Mouse (Mus musculus) lung, embryonic 15.5 days (tissue): ENCODE results near the gene Shld2. TPM values are rescaled to one million over a fixed set of nuclear protein-coding genes. Genes with fewer than 3 reads are reported as not detected.

Source experiments
- ATAC-seq: fragments of 200-750 bp; cut with Nextera tagmentation; 2 replicates; pipeline ENCODE4 v1.8.0; 2017; ENCODE audit warnings: moderate number of reproducible peaks, borderline replicate concordance; ENCODE audit not compliant: low FRiP score, low TSS enrichment; ENCODE audit errors: extremely low read depth
- H3K27ac ChIP-seq: fragments of 300-500 bp; sonication (generic); 2 replicates; pipeline ENCODE4 v1.5.1; 2015; ENCODE audit warnings: moderate library complexity, mild to moderate bottlenecking, inconsistent platforms
- H3K27me3 ChIP-seq: fragments of 300-500 bp; sonication (generic); 2 replicates; pipeline ENCODE4 v1.6.1; 2015; ENCODE audit warnings: inconsistent platforms
- H3K36me3 ChIP-seq: fragments of 300-500 bp; sonication (generic); 2 replicates; pipeline ENCODE4 v1.6.1; 2015; ENCODE audit warnings: inconsistent platforms
- H3K4me1 ChIP-seq: fragments of 300-500 bp; sonication (generic); 2 replicates; pipeline ENCODE4 v1.6.1; 2015; ENCODE audit warnings: inconsistent platforms
- H3K4me2 ChIP-seq: fragments of 300-500 bp; sonication (generic); 2 replicates; pipeline ENCODE4 v1.6.1; 2015; ENCODE audit warnings: inconsistent platforms, mild to moderate bottlenecking, moderate library complexity
- H3K4me3 ChIP-seq: fragments of 300-500 bp; sonication (generic); 2 replicates; pipeline ENCODE4 v1.5.1; 2015; ENCODE audit warnings: mild to moderate bottlenecking, inconsistent platforms
- H3K9ac ChIP-seq: fragments of 300-500 bp; sonication (generic); 2 replicates; pipeline ENCODE4 v1.6.1; 2015; ENCODE audit warnings: inconsistent platforms
- H3K9me3 ChIP-seq: fragments of 300-500 bp; sonication (generic); 2 replicates; pipeline ENCODE4 v1.6.1; 2016; ENCODE audit warnings: inconsistent platforms
- WGBS: fragments of 180-500 bp; shearing (Covaris S2); methylation state at CpG from one replicate; pipeline ENCODE4 v1.1.7; 2015; 5-methylcytosine and 5-hydroxymethylcytosine counted together
- polyA plus RNA-seq: library from polyadenylated mRNA; unstranded; fragments of >200 nt; fragmentation: Nextera tagmentation; extraction: Ambion mirVana; gene quantifications from 2 replicates; pipeline ENCODE4 v1.2.1, GENCODE M21; 2015

Shld2 gene
- polyA plus RNA-seq, 1 experiment from 2014 or later, result 12.6 TPM

GRCm38 (mm10) chr14:34298871-34299700 lies 11.2 kb downstream of the Shld2 start:
- 46% methylated on average over 11 of the region's 11 CpGs for WGBS
- no peak overlapping the region for H3K27ac ChIP-seq
- H3K27me3 ChIP-seq, result no peaks in the 10 kb centered on the region
- H3K36me3 ChIP-seq, result no peaks in the 10 kb centered on the region
- no peaks in the 10 kb centered on the region for H3K9me3 ChIP-seq
- ATAC-seq, result no peak
- peaks cover 6% of the 10 kb centered on the region for H3K4me1 ChIP-seq
- no peak overlapping the region for H3K4me3 ChIP-seq
- H3K9ac ChIP-seq, result no peak overlapping the region
- H3K4me2 ChIP-seq, result no peak overlapping the region

DNA sequence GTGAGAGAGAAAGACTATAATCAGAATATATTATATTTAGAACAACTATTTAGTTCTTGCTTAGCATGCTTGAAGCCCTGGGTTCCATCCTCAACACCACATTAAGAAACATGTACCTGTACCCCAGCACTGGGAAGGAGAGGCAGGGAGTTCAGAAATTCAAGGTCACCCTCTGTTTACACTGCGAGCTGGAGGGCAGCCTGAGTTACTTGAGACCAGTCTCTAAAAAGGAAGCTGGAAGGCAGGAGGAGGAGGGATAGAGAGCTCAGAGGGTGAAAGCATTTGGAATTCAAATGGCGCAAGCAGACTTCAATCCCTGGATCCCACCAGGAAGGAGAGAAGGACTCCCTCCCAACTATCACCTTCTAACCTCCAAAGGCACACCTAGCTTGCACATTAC lies 12.7 kb downstream of the Shld2 start:
- H3K4me3 ChIP-seq, result no peak overlapping the region
- no peaks in the 10 kb centered on the region for H3K9me3 ChIP-seq
- H3K4me2 ChIP-seq, result no peak overlapping the region
- no peaks in the 10 kb centered on the region for H3K27me3 ChIP-seq
- H3K9ac ChIP-seq, result no peak overlapping the region
- H3K4me1 ChIP-seq, result peaks cover 6% of the 10 kb centered on the region
- no peak for ATAC-seq
- H3K36me3 ChIP-seq, result no peaks in the 10 kb centered on the region
- H3K27ac ChIP-seq, result no peak overlapping the region
- 33% methylated on average over 2 of the region's 2 CpGs for WGBS

GRCm38 (mm10) chr14:34297038-34297437 lies 13.3 kb downstream of the Shld2 start:
- WGBS, result 50% methylated on average over 4 of the region's 4 CpGs
- no peaks in the 10 kb centered on the region for H3K27me3 ChIP-seq
- ATAC-seq, result no peak
- H3K36me3 ChIP-seq, result no peaks in the 10 kb centered on the region
- no peak overlapping the region for H3K4me2 ChIP-seq
- no peaks in the 10 kb centered on the region for H3K9me3 ChIP-seq
- no peak overlapping the region for H3K9ac ChIP-seq
- no peak overlapping the region for H3K4me3 ChIP-seq
- H3K27ac ChIP-seq, result no peak overlapping the region
- peaks cover 6% of the 10 kb centered on the region for H3K4me1 ChIP-seq

- Histone ChIP-seq H3K27me3 (no peaks in the 10 kb centered on the region), H3K27ac (no peak overlapping the region), H3K9me3 (no peaks in the 10 kb centered on the region), H3K4me3 (no peak overlapping the region), H3K9ac (no peak overlapping the region), H3K4me1 (peaks cover 6% of the 10 kb centered on the region), H3K36me3 (no peaks in the 10 kb centered on the region), H3K4me2 (no peak overlapping the region)
- WGBS, result 81% methylated on average over 7 of the region's 7 CpGs
- no peak for ATAC-seq
These were observed 13.9 kb downstream of the Shld2 start for GRCm38 (mm10) chr14:34296350-34296749.

GRCm38 (mm10) chr14:34293641-34294040 lies 16.7 kb downstream of the Shld2 start:
- 85% methylated on average over 3 of the region's 3 CpGs for WGBS
- Histone ChIP-seq H3K4me2 (no peak overlapping the region), H3K9ac (no peak overlapping the region), H3K36me3 (no peaks in the 10 kb centered on the region), H3K27ac (no peak overlapping the region), H3K27me3 (no peaks in the 10 kb centered on the region), H3K4me3 (no peak overlapping the region), H3K9me3 (no peaks in the 10 kb centered on the region), H3K4me1 (peaks cover 6% of the 10 kb centered on the region)
- no peak for ATAC-seq

DNA sequence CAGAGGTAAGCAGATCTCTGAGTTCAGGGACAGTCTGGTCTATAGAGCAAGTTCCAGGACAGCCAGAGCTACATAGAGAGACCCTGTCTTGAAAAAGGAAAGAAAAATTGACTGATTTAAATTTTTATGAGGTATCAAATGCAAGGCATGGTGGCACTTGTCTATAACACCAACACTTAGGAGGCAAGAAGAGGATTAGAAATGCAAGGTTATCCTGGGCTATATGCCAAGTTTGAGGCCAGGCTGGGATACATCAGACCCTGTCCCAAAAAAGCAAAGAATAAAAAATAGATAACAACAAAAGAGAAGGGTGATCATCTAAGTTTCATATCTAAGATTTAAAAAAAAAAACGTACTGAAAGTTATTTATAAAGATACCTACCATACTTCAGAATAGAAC lies 20.1 kb downstream of the Shld2 start:
- H3K27me3 ChIP-seq, result no peaks in the 10 kb centered on the region
- no peaks in the 10 kb centered on the region for H3K9me3 ChIP-seq
- H3K4me2 ChIP-seq, result no peak overlapping the region
- no peaks in the 10 kb centered on the region for H3K36me3 ChIP-seq
- H3K9ac ChIP-seq, result no peak overlapping the region
- H3K4me3 ChIP-seq, result no peak overlapping the region
- 18% methylated on average over 1 of the region's 1 CpGs for WGBS
- no peak; the same call in 1 of the 2 replicates for ATAC-seq
- H3K27ac ChIP-seq, result no peak overlapping the region
- H3K4me1 ChIP-seq, result no peaks in the 10 kb centered on the region

DNA sequence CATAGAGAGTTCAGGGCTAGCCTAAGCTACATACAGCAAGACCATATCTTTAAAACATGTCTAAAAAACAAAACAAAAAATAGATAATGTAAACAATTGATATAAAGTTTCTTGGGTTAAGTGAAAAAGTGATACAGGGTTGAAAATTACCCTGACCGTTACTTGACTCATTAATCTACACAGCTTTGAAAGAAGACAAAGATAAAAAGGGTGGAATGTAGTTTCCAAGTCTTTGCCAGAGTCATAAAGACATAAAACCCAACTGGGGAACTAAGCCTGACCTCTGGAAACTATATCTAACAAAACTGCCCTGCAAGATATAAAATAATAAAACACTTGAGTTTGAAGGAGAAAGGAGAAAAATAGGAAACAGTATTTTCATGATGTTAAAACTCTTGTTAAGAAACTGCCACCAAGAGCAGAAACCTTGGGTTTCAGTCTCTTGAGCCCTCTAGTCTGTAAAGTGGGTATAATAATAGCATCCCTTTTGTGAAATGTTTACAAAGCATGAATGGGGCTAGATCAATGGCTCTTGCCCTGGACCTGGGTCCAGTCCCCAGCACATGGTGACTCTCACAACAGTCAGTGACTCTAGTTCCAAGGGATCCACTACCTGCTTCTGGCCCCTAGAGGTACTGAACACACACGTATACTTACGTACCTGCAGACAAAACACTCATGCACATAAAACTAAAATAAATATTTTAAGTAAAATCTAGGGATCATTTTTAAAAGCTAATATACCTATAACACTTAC lies 20.9 kb downstream of the Shld2 start:
- no peak overlapping the region for H3K27ac ChIP-seq
- H3K36me3 ChIP-seq, result no peaks in the 10 kb centered on the region
- WGBS, result 74% methylated on average over 3 of the region's 3 CpGs
- no peak for ATAC-seq
- H3K27me3 ChIP-seq, result no peaks in the 10 kb centered on the region
- no peaks in the 10 kb centered on the region for H3K4me1 ChIP-seq
- H3K4me2 ChIP-seq, result no peak overlapping the region
- H3K9me3 ChIP-seq, result no peaks in the 10 kb centered on the region
- H3K9ac ChIP-seq, result no peak overlapping the region
- H3K4me3 ChIP-seq, result no peak overlapping the region

GRCm38 (mm10) chr14:34288396-34288795 lies 21.9 kb downstream of the Shld2 start:
- Histone ChIP-seq H3K9me3 (no peaks in the 10 kb centered on the region), H3K36me3 (no peaks in the 10 kb centered on the region), H3K9ac (no peak overlapping the region), H3K27ac (no peak overlapping the region), H3K4me1 (no peaks in the 10 kb centered on the region), H3K4me2 (no peak overlapping the region), H3K4me3 (no peak overlapping the region), H3K27me3 (no peaks in the 10 kb centered on the region)
- WGBS, result 67% methylated on average over 2 of the region's 2 CpGs
- no peak for ATAC-seq

- Histone ChIP-seq H3K4me3 (no peak overlapping the region), H3K9me3 (no peaks in the 10 kb centered on the region), H3K9ac (no peak overlapping the region), H3K4me1 (no peaks in the 10 kb centered on the region), H3K4me2 (no peak overlapping the region), H3K27ac (no peak overlapping the region), H3K36me3 (no peaks in the 10 kb centered on the region), H3K27me3 (no peaks in the 10 kb centered on the region)
- no peak for ATAC-seq
- WGBS, result 91% methylated on average over 5 of the region's 5 CpGs
These were observed 28.5 kb downstream of the Shld2 start for GRCm38 (mm10) chr14:34281736-34282269.

GRCm38 (mm10) chr14:34280798-34281197 lies 29.5 kb downstream of the Shld2 start:
- ATAC-seq, result no peak
- no peak overlapping the region for H3K4me2 ChIP-seq
- H3K9ac ChIP-seq, result no peak overlapping the region
- H3K36me3 ChIP-seq, result no peaks in the 10 kb centered on the region
- H3K4me3 ChIP-seq, result no peak overlapping the region
- no peaks in the 10 kb centered on the region for H3K27me3 ChIP-seq
- H3K9me3 ChIP-seq, result no peaks in the 10 kb centered on the region
- 70% methylated on average over 2 of the region's 2 CpGs for WGBS
- H3K27ac ChIP-seq, result no peak overlapping the region
- H3K4me1 ChIP-seq, result no peaks in the 10 kb centered on the region

DNA sequence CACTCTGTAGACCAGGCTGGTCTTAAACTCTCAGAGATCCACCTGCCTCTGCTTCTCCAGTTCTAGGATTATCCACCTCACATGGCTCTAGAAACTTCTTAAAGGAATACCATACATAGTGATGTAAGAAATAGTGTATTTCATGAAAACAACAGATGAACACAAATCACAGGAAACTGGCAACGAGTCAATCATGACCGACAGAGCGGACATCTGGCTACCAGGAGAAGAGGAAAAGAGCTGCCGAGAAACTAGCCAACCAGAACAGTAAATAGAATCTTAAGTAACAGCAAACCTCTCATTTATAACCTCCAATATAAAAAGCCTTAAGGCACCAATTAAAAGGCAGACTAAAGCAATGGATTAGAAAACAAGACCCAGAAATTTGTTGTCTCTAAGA lies 30.6 kb downstream of the Shld2 start:
- Histone ChIP-seq H3K27ac (no peak overlapping the region), H3K9ac (no peak overlapping the region), H3K4me3 (no peak overlapping the region), H3K36me3 (no peaks in the 10 kb centered on the region), H3K9me3 (no peaks in the 10 kb centered on the region), H3K27me3 (no peaks in the 10 kb centered on the region), H3K4me2 (no peak overlapping the region), H3K4me1 (no peaks in the 10 kb centered on the region)
- WGBS, result 78% methylated on average over 4 of the region's 4 CpGs
- ATAC-seq, result no peak

GRCm38 (mm10) chr14:34275225-34275624 lies 35.1 kb downstream of the Shld2 start:
- ATAC-seq, result no peak
- H3K27me3 ChIP-seq, result no peaks in the 10 kb centered on the region
- H3K27ac ChIP-seq, result no peak overlapping the region
- no peak overlapping the region for H3K4me3 ChIP-seq
- 69% methylated on average over 4 of the region's 4 CpGs for WGBS
- no peaks in the 10 kb centered on the region for H3K9me3 ChIP-seq
- H3K36me3 ChIP-seq, result no peaks in the 10 kb centered on the region
- no peak overlapping the region for H3K4me2 ChIP-seq
- H3K9ac ChIP-seq, result no peak overlapping the region
- no peaks in the 10 kb centered on the region for H3K4me1 ChIP-seq
